Mouse (Mus musculus) stomach, embryonic 14.5 days (tissue): ENCODE results near the gene Cand2. TPM values are rescaled to one million over a fixed set of nuclear protein-coding genes. Genes with fewer than 3 reads are reported as not detected.

Experiments used
- ATAC-seq: fragments of 200-750 bp; cut with Nextera tagmentation; 2 replicates; pipeline ENCODE4 v1.8.0; 2017; ENCODE audit warnings: low read depth, moderate TSS enrichment; ENCODE audit not compliant: insufficient number of reproducible peaks, insufficient read depth, low FRiP score
- H3K27ac ChIP-seq: fragments of 300-500 bp; sonication (generic); 2 replicates; pipeline ENCODE4 v1.5.1; 2014; ENCODE audit warnings: mild to moderate bottlenecking, low read length, moderate library complexity, mixed read lengths
- H3K27me3 ChIP-seq: fragments of 300-500 bp; sonication (generic); 2 replicates; pipeline ENCODE4 v1.6.1; 2014; ENCODE audit warnings: low read length, control low read depth, mixed read lengths; ENCODE audit not compliant: control insufficient read depth, insufficient read depth
- H3K36me3 ChIP-seq: fragments of 300-500 bp; sonication (generic); 2 replicates; pipeline ENCODE4 v1.6.1; 2014; ENCODE audit warnings: mild to moderate bottlenecking, control low read depth, low read length, moderate library complexity, mixed read lengths; ENCODE audit not compliant: control insufficient read depth, insufficient read depth
- H3K4me1 ChIP-seq: fragments of 300-500 bp; sonication (generic); 2 replicates; pipeline ENCODE4 v1.6.1; 2014; ENCODE audit warnings: low read length, control low read depth, mixed read lengths; ENCODE audit not compliant: control insufficient read depth, insufficient read depth
- H3K4me2 ChIP-seq: fragments of 300-500 bp; sonication (generic); replicated peaks from 2 replicates; pipeline ENCODE4 v1.6.1; 2014; ENCODE audit warnings: low read depth, low read length, control low read depth
- H3K4me3 ChIP-seq: fragments of 300-500 bp; sonication (generic); 2 replicates; pipeline ENCODE4 v1.5.1; 2014; ENCODE audit warnings: low read depth, low read length, control low read depth
- H3K9ac ChIP-seq: fragments of 300-500 bp; sonication (generic); replicated peaks from 2 replicates; pipeline ENCODE4 v1.6.1; 2014; ENCODE audit warnings: low read depth, mild to moderate bottlenecking, control low read depth, low read length, moderate library complexity, mixed read lengths
- H3K9me3 ChIP-seq: fragments of 300-500 bp; sonication (generic); 2 replicates; pipeline ENCODE4 v1.6.1; 2016; ENCODE audit warnings: low read depth, low read length, control low read depth; ENCODE audit not compliant: control insufficient read depth
- WGBS: fragments of 180-500 bp; shearing (Covaris S2); extraction: QIAGEN DNeasy Blood & Tissue Kit; methylation state at CpG from one replicate; pipeline ENCODE4 v1.1.7; 2014; 5-methylcytosine and 5-hydroxymethylcytosine counted together
- polyA plus RNA-seq: library from polyadenylated mRNA; unstranded; fragments of >200 nt; fragmentation: Nextera tagmentation; extraction: Ambion mirVana; gene quantifications from 2 replicates; pipeline ENCODE4 v1.2.1, GENCODE M21; 2014

The Cand2 gene
- polyA plus RNA-seq, 1 experiment from 2014 or later = 31.0 TPM

- H3K27ac ChIP-seq = no peak overlapping the region
- H3K4me2 ChIP-seq = no peak overlapping the region
- H3K27me3 ChIP-seq = no peaks in the 10 kb centered on the region
- no peaks in the 10 kb centered on the region for H3K4me1 ChIP-seq
- WGBS = 86% methylated on average over 3 of the region's 3 CpGs
- no peak overlapping the region for H3K9ac ChIP-seq
- H3K9me3 ChIP-seq = no peaks in the 10 kb centered on the region
- no peak overlapping the region for H3K4me3 ChIP-seq
- ATAC-seq = no peak
- H3K36me3 ChIP-seq = peaks cover 83% of the 10 kb centered on the region
Observed at GRCm38 (mm10) chr6:115782781-115783180, 8.4 kb downstream of the Cand2 start.

GRCm38 (mm10) chr6:115791016-115791415, 16.7 kb downstream of the Cand2 start:
- Histone ChIP-seq H3K9ac (no peak overlapping the region), H3K4me3 (no peak overlapping the region), H3K9me3 (no peaks in the 10 kb centered on the region), H3K27ac (no peak overlapping the region), H3K4me2 (no peak overlapping the region), H3K27me3 (no peaks in the 10 kb centered on the region), H3K4me1 (no peaks in the 10 kb centered on the region), H3K36me3 (peaks cover 88% of the 10 kb centered on the region)
- no peak for ATAC-seq
- 84% methylated on average over 10 of the region's 10 CpGs for WGBS

- Histone ChIP-seq H3K9ac (no peak overlapping the region), H3K27me3 (no peaks in the 10 kb centered on the region), H3K9me3 (no peaks in the 10 kb centered on the region), H3K4me3 (no peak overlapping the region), H3K4me2 (no peak overlapping the region), H3K27ac (no peak overlapping the region), H3K4me1 (no peaks in the 10 kb centered on the region), H3K36me3 (peaks cover 88% of the 10 kb centered on the region)
- peak; percentile 23; the same call in 1 of the 2 replicates for ATAC-seq
- 80% methylated on average over 34 of the region's 34 CpGs for WGBS
Observed at GRCm38 (mm10) chr6:115791842-115792686, 17.7 kb downstream of the Cand2 start.

- H3K4me3 ChIP-seq = no peak overlapping the region
- no peaks in the 10 kb centered on the region for H3K4me1 ChIP-seq
- no peak overlapping the region for H3K4me2 ChIP-seq
- no peak overlapping the region for H3K9ac ChIP-seq
- H3K27ac ChIP-seq = no peak overlapping the region
- WGBS = 88% methylated on average over 21 of the region's 21 CpGs
- H3K9me3 ChIP-seq = no peaks in the 10 kb centered on the region
- H3K27me3 ChIP-seq = no peaks in the 10 kb centered on the region
- no peak for ATAC-seq
- peaks cover 89% of the 10 kb centered on the region for H3K36me3 ChIP-seq
Observed at GRCm38 (mm10) chr6:115792691-115793215, 18.4 kb downstream of the Cand2 start.

GRCm38 (mm10) chr6:115801811-115802210, 27.5 kb downstream of the Cand2 start:
- Histone ChIP-seq H3K27me3 (no peaks in the 10 kb centered on the region), H3K4me1 (peaks cover 9% of the 10 kb centered on the region), H3K36me3 (peaks cover 88% of the 10 kb centered on the region), H3K4me3 (no peak overlapping the region), H3K27ac (no peak overlapping the region), H3K4me2 (no peak overlapping the region), H3K9ac (no peak overlapping the region), H3K9me3 (no peaks in the 10 kb centered on the region)
- no peak for ATAC-seq
- 94% methylated on average over 3 of the region's 3 CpGs for WGBS

GRCm38 (mm10) chr6:115803541-115804382, 29.4 kb downstream of the Cand2 start:
- WGBS = 45% methylated on average over 16 of the region's 16 CpGs
- Histone ChIP-seq H3K27me3 (no peaks in the 10 kb centered on the region), H3K9me3 (no peaks in the 10 kb centered on the region), H3K36me3 (peaks cover 76% of the 10 kb centered on the region), H3K4me2 (no peak overlapping the region), H3K4me1 (peaks cover 15% of the 10 kb centered on the region), H3K9ac (no peak overlapping the region), H3K27ac (no peak overlapping the region), H3K4me3 (no peak overlapping the region)
- ATAC-seq = peak; percentile 34; the same call in 1 of the 2 replicates

- Histone ChIP-seq H3K27me3 (no peaks in the 10 kb centered on the region), H3K9me3 (no peaks in the 10 kb centered on the region), H3K27ac (no peak overlapping the region), H3K4me3 (no peak overlapping the region), H3K4me2 (no peak overlapping the region), H3K36me3 (peaks cover 68% of the 10 kb centered on the region), H3K9ac (no peak overlapping the region), H3K4me1 (peaks cover 15% of the 10 kb centered on the region)
- ATAC-seq = no peak
- 65% methylated on average over 10 of the region's 10 CpGs for WGBS
Observed at GRCm38 (mm10) chr6:115804432-115805192, 30.3 kb downstream of the Cand2 start.
